Mouse (Mus musculus) midbrain, embryonic 12.5 days (tissue): ENCODE measurements around the gene Gpd2. TPM values are rescaled to one million over a fixed set of nuclear protein-coding genes. Genes with fewer than 3 reads are reported as not detected.

Experiments used
- ATAC-seq: fragments of 200-750 bp; cut with Nextera tagmentation; 2 replicates; pipeline ENCODE4 v1.8.0; 2017; ENCODE audit warnings: low read depth, moderate TSS enrichment, moderate library complexity; ENCODE audit not compliant: low FRiP score
- H3K27ac ChIP-seq: fragments of 300-500 bp; sonication (generic); replicated peaks from 2 replicates; pipeline ENCODE4 v1.5.1; 2016; ENCODE audit warnings: mild to moderate bottlenecking
- H3K27me3 ChIP-seq: fragments of 300-500 bp; sonication (generic); 2 replicates; pipeline ENCODE4 v1.6.1; 2016; ENCODE audit warnings: mild to moderate bottlenecking
- H3K36me3 ChIP-seq: fragments of 300-500 bp; sonication (generic); 2 replicates; pipeline ENCODE4 v1.6.1; 2016
- H3K4me1 ChIP-seq: fragments of 300-500 bp; sonication (generic); 2 replicates; pipeline ENCODE4 v1.6.1; 2016
- H3K4me2 ChIP-seq: fragments of 300-500 bp; sonication (generic); replicated peaks from 2 replicates; pipeline ENCODE4 v1.6.1; 2016; ENCODE audit warnings: mild to moderate bottlenecking, moderate library complexity
- H3K4me3 ChIP-seq: fragments of 300-500 bp; sonication (generic); 2 replicates; pipeline ENCODE4 v1.5.1; 2016; ENCODE audit warnings: mild to moderate bottlenecking
- H3K9ac ChIP-seq: fragments of 300-500 bp; sonication (generic); replicated peaks from 2 replicates; pipeline ENCODE4 v1.6.1; 2016; ENCODE audit warnings: mild to moderate bottlenecking, moderate library complexity
- H3K9me3 ChIP-seq: fragments of 300-500 bp; sonication (generic); 2 replicates; pipeline ENCODE4 v1.6.1; 2016; ENCODE audit warnings: mild to moderate bottlenecking
- WGBS: fragments of 180-500 bp; shearing (Covaris S2); methylation state at CpG from one replicate; pipeline ENCODE4 v1.1.7; 2016; 5-methylcytosine and 5-hydroxymethylcytosine counted together
- polyA plus RNA-seq: library from polyadenylated mRNA; unstranded; fragments of >200 nt; fragmentation: Nextera tagmentation; extraction: Ambion mirVana; gene quantifications from 2 replicates; pipeline ENCODE4 v1.2.1, GENCODE M21; 2016

Gene Gpd2
- polyA plus RNA-seq, 1 experiment from 2014 or later, result 11.4 TPM

GRCm38 (mm10) chr2:57252542-57253301 lies 15.3 kb downstream of the Gpd2 start:
- no peak overlapping the region for H3K27ac ChIP-seq
- peaks cover 14% of the 10 kb centered on the region; the same call in 1 of the 2 replicates for H3K27me3 ChIP-seq
- ATAC-seq, result no peak
- no peak overlapping the region for H3K4me3 ChIP-seq
- H3K4me1 ChIP-seq, result peaks cover 12% of the 10 kb centered on the region
- WGBS, result 71% methylated on average over 10 of the region's 10 CpGs
- no peaks in the 10 kb centered on the region for H3K36me3 ChIP-seq
- no peak overlapping the region for H3K4me2 ChIP-seq
- no peak overlapping the region for H3K9ac ChIP-seq
- no peaks in the 10 kb centered on the region for H3K9me3 ChIP-seq

DNA sequence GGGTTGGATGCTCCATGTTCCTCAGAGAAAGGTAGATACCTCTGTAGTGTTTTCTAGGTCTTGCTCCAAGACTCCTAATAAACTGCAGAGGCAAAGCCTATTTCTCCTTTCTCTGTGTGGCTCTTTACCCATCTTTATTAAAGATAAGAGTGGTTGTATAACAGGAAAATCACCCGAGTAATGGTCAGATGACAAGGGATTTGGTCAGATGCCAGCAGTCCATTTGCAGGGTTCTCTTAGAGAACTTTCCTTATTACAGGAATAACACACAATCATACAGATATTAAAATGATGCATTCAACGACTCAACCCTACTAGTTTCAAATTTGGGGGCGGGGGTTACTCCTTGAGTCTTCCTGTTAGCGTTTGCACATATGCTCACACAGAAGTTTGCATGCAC lies 16.8 kb downstream of the Gpd2 start:
- WGBS, result 89% methylated on average over 4 of the region's 4 CpGs
- Histone ChIP-seq H3K4me3 (no peak overlapping the region), H3K36me3 (no peaks in the 10 kb centered on the region), H3K4me2 (no peak overlapping the region), H3K9ac (no peak overlapping the region), H3K9me3 (no peaks in the 10 kb centered on the region), H3K27ac (no peak overlapping the region), H3K27me3 (peaks cover 19% of the 10 kb centered on the region), H3K4me1 (peaks cover 12% of the 10 kb centered on the region)
- ATAC-seq, result no peak

GRCm38 (mm10) chr2:57255153-57255670 lies 17.8 kb downstream of the Gpd2 start:
- Histone ChIP-seq H3K4me2 (no peak overlapping the region), H3K27me3 (peaks cover 22% of the 10 kb centered on the region), H3K4me3 (no peak overlapping the region), H3K4me1 (peaks cover 12% of the 10 kb centered on the region), H3K27ac (no peak overlapping the region), H3K9me3 (no peaks in the 10 kb centered on the region), H3K36me3 (no peaks in the 10 kb centered on the region), H3K9ac (no peak overlapping the region)
- 68% methylated on average over 11 of the region's 11 CpGs for WGBS
- no peak for ATAC-seq

GRCm38 (mm10) chr2:57255836-57256235 lies 18.4 kb downstream of the Gpd2 start:
- no peak overlapping the region for H3K4me3 ChIP-seq
- H3K4me2 ChIP-seq, result no peak overlapping the region
- H3K9me3 ChIP-seq, result no peaks in the 10 kb centered on the region
- no peaks in the 10 kb centered on the region for H3K36me3 ChIP-seq
- peaks cover 24% of the 10 kb centered on the region for H3K27me3 ChIP-seq
- peaks cover 12% of the 10 kb centered on the region for H3K4me1 ChIP-seq
- no peak overlapping the region for H3K9ac ChIP-seq
- ATAC-seq, result no peak
- no peak overlapping the region for H3K27ac ChIP-seq
- WGBS, result 52% methylated on average over 3 of the region's 3 CpGs

DNA sequence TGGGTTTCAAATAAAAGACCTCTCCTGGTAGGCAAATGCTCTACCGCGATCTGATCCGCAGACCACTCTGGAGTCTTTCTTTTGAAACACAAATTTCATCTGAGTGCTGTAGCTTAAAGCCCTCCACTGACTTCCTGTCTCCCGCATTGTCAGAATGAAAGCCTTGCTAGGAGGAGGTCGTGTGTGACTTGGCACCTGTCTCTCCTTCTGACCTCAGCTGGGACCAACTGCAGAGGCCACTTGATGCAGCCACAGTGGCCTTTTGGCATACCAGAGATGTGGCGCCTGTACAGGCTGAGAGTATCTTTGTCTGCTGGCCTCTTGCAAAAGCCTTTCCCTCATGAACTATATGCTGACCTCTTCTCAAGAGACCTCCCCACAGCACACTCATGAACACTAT lies 19.0 kb downstream of the Gpd2 start:
- Histone ChIP-seq H3K9me3 (no peaks in the 10 kb centered on the region), H3K4me1 (peaks cover 12% of the 10 kb centered on the region), H3K4me2 (no peak overlapping the region), H3K4me3 (no peak overlapping the region), H3K27me3 (peaks cover 30% of the 10 kb centered on the region), H3K36me3 (no peaks in the 10 kb centered on the region), H3K9ac (no peak overlapping the region), H3K27ac (no peak overlapping the region)
- no peak for ATAC-seq
- 11% methylated on average over 6 of the region's 6 CpGs for WGBS

DNA sequence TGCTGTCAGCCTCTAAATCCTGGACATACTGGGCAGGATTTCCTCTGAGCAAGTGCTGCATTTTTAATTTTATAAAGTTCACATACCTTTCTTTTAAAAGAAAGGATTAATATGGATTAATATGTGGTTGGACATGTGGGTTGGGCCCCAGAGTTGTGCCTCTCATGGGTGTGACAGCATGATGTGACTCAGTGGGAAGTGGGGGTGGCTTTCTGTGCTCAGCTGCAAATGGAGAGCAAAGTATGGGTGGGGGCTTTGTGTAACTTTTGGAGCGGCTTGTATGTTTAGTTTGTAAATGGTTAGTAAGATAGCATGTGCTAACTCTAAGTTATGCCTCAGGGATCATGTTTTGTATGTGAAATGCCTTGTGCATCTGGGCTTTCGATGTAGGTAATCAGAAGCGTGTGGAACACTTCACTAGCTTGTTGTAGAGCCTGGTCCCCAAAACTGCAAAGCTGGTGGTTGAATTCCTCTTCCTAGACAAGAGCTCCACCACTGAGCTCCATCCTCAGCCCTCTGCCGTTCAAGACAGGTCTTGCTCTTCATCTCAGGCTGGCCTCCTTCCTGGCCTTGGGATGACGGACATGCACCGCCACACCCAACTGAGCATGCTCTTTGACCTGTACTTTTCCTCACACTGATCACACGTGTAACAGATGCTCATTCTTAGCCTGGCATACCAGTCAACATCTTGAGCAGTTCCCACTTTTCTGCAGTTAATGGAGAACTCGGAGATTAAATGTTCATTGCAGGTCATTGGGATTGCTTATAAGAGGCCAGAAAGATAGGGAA lies 24.0 kb downstream of the Gpd2 start:
- Histone ChIP-seq H3K4me3 (no peak overlapping the region), H3K27me3 (peaks cover 54% of the 10 kb centered on the region), H3K4me1 (peaks cover 2% of the 10 kb centered on the region), H3K36me3 (no peaks in the 10 kb centered on the region), H3K9ac (no peak overlapping the region), H3K9me3 (no peaks in the 10 kb centered on the region), H3K4me2 (no peak overlapping the region), H3K27ac (no peak overlapping the region)
- ATAC-seq, result no peak
- WGBS, result 89% methylated on average over 8 of the region's 8 CpGs

DNA sequence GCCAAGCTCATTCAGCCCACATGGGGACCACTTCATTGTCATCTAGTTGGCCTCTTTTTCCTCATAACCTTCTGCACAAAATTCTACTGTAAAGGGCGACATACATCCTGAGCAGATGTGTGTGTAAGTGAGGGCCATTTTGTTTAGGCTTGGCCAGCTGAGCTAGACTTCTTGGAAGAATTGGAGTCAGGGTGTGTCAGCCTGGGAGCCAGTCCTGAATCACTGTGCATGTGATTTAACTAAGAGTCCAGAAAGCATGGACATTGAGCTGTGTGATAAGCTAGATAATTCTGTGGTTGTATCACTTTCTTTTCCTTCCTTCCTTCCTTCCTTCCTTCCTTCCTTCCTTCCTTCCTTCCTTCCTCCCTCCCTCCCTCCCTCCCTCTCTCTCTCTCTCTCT lies 26.0 kb downstream of the Gpd2 start:
- no peak overlapping the region for H3K4me2 ChIP-seq
- no peaks in the 10 kb centered on the region for H3K36me3 ChIP-seq
- ATAC-seq, result no peak
- peaks cover 57% of the 10 kb centered on the region for H3K27me3 ChIP-seq
- no peak overlapping the region for H3K9ac ChIP-seq
- no peaks in the 10 kb centered on the region for H3K9me3 ChIP-seq
- peaks cover 10% of the 10 kb centered on the region for H3K4me1 ChIP-seq
- no peak overlapping the region for H3K27ac ChIP-seq
- no peak overlapping the region for H3K4me3 ChIP-seq
- 85% methylated on average over 1 of the region's 1 CpGs for WGBS

GRCm38 (mm10) chr2:57264912-57265311 lies 27.5 kb downstream of the Gpd2 start:
- 93% methylated on average over 7 of the region's 7 CpGs for WGBS
- Histone ChIP-seq H3K27ac (no peak overlapping the region), H3K4me3 (no peak overlapping the region), H3K36me3 (no peaks in the 10 kb centered on the region), H3K4me2 (no peak overlapping the region), H3K27me3 (peaks cover 65% of the 10 kb centered on the region), H3K4me1 (peaks cover 10% of the 10 kb centered on the region), H3K9ac (no peak overlapping the region), H3K9me3 (no peaks in the 10 kb centered on the region)
- ATAC-seq, result no peak

DNA sequence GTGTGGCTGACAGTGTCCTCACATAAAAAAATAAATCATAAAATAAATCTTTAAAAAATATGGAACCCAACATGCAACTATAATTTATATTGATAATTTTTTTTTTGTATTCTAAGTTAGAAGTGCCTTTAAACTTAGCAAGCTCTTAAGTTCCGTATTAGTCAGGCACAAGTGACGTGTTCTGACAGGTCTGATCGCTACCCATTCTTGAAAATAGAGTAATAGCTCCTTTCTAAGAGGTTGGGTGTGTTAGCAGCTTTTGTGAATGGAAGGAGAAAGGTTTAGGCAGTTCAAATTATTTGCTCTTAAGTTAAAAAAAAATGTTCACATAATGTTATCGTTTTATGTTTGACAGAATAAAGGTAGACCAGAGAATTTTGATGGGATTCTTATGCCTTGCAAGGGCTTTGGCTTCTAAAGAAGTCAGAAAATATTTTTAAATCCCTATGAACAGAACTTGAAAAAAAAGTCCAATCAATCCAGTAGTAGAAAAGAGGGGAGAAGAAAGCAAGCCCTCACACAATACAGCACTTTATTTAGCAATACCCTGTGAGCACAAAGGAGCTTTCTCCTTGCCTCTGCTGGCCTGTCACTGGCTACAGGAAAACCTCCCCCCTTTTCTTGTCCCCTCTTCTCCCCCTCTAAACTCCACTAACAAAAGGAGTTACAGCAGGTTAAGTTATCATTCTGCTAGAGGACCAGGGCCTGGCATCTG lies 29.4 kb downstream of the Gpd2 start:
- no peak overlapping the region for H3K4me3 ChIP-seq
- no peaks in the 10 kb centered on the region for H3K36me3 ChIP-seq
- peak overlapping the region; percentile 22; the same call in 1 of the 2 replicates for H3K4me2 ChIP-seq
- WGBS, result 22% methylated on average over 4 of the region's 4 CpGs
- peak overlapping the region; percentile 54; the same call in 1 of the 2 replicates for H3K27ac ChIP-seq
- no peaks in the 10 kb centered on the region for H3K9me3 ChIP-seq
- peaks cover 10% of the 10 kb centered on the region for H3K4me1 ChIP-seq
- no peak overlapping the region for H3K9ac ChIP-seq
- peak; percentile 90 for ATAC-seq
- H3K27me3 ChIP-seq, result peaks cover 65% of the 10 kb centered on the region

- peak overlapping the region; percentile 22; the same call in 1 of the 2 replicates for H3K4me2 ChIP-seq
- peak overlapping the region; percentile 54; the same call in 1 of the 2 replicates for H3K27ac ChIP-seq
- 7% methylated on average over 7 of the region's 7 CpGs for WGBS
- peaks cover 62% of the 10 kb centered on the region for H3K27me3 ChIP-seq
- H3K4me3 ChIP-seq, result no peak overlapping the region
- no peaks in the 10 kb centered on the region for H3K36me3 ChIP-seq
- no peaks in the 10 kb centered on the region for H3K9me3 ChIP-seq
- H3K4me1 ChIP-seq, result peaks cover 10% of the 10 kb centered on the region
- ATAC-seq, result peak; percentile 84
- H3K9ac ChIP-seq, result no peak overlapping the region
Observed at GRCm38 (mm10) chr2:57267394-57267716, 29.9 kb downstream of the Gpd2 start.

GRCm38 (mm10) chr2:57267896-57268295 lies 30.5 kb downstream of the Gpd2 start:
- H3K27ac ChIP-seq, result no peak overlapping the region
- H3K4me3 ChIP-seq, result no peak overlapping the region
- H3K4me2 ChIP-seq, result no peak overlapping the region
- WGBS, result 20% methylated on average over 7 of the region's 7 CpGs
- no peaks in the 10 kb centered on the region for H3K9me3 ChIP-seq
- no peak overlapping the region for H3K9ac ChIP-seq
- peaks cover 10% of the 10 kb centered on the region for H3K4me1 ChIP-seq
- peaks cover 60% of the 10 kb centered on the region for H3K27me3 ChIP-seq
- peak; percentile 23; the same call in 1 of the 2 replicates for ATAC-seq
- no peaks in the 10 kb centered on the region for H3K36me3 ChIP-seq

DNA sequence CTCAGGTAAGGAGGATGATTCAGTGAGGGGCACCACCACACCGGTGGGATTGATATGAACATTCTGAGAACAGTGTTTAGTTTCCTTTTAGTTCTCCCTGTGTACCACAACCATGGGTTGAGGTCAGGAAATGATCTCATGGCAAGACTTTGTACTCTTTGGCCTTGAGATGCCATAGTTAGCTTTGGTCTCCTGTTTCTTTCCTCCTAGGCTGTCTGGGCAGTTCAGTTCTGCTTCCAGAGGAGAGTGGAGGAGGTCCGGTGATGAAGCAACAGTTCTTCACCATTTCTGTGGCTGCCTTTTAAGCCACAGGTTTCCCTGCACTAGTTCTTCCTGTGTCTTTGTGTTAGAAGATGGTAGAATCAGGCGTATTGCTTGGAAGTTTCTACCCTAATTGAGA lies 31.4 kb downstream of the Gpd2 start:
- no peaks in the 10 kb centered on the region for H3K36me3 ChIP-seq
- WGBS, result 82% methylated on average over 3 of the region's 3 CpGs
- H3K27ac ChIP-seq, result no peak overlapping the region
- H3K4me3 ChIP-seq, result no peak overlapping the region
- H3K4me1 ChIP-seq, result peaks cover 10% of the 10 kb centered on the region
- H3K9ac ChIP-seq, result no peak overlapping the region
- no peak overlapping the region for H3K4me2 ChIP-seq
- H3K9me3 ChIP-seq, result no peaks in the 10 kb centered on the region
- peaks cover 55% of the 10 kb centered on the region for H3K27me3 ChIP-seq
- ATAC-seq, result no peak
